Mouse (Mus musculus): ENCODE data around the gene Gm44805. TPM values are rescaled to one million over a fixed set of nuclear protein-coding genes. Genes with fewer than 3 reads are reported as not detected.

The Gm44805 gene
- polyA plus RNA-seq, 1 experiment from 2014 or later: not detected

DNA sequence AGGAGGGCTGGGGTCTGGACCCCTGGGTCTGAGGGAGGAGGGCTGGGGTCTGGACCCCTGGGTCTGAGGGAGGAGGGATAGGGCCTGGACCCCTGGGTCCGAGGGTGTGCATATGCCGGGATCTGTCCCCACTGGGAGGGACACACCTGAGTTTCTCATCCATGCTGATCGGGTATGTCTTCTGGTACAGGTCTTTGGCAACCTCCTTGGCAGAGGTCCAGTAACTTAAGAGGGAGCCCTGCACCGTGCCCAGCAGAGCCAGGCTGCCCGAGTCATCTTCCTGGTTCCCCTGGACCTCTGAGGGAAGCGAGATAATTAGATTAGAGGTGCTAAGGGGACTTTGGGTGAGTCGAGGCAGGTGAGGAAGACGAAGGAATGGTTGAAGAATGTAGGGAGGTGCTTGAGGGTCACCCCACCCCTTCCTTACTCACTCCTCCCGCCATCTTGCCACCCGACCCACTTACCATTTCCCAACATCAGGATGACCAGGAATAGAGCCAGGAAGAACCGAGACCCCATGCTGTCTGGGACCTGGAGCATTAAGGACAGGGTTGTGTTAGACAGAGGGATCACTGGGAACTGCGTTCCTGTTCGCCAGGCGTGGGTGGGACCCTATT, 8.0 kb downstream of the Gm44805 start:
- Histone ChIP-seq H3K4me1 (replicated peaks; ENCODE audit: control insufficient read depth, insufficient read depth, low read length) (peaks cover 5% of the 10 kb centered on the region), H3K4me2 (ENCODE audit: low read depth, low read length) (no peak overlapping the region), H3K36me3 (ENCODE audit: control insufficient read depth, insufficient read depth, low read length) (no peaks in the 10 kb centered on the region), H3K9me3 (ENCODE audit: control insufficient read depth, low read length) (no peaks in the 10 kb centered on the region), H3K9ac (ENCODE audit: low read length) (no peak overlapping the region), H3K27ac (ENCODE audit: low read length) (no peak overlapping the region), H3K4me3 (ENCODE audit: low read length) (no peak overlapping the region), H3K27me3 (ENCODE audit: control insufficient read depth, insufficient read depth, low read depth, low read length) (no peaks in the 10 kb centered on the region)
- no peak for ATAC-seq (ENCODE audit: low read depth)
- WGBS: 47% methylated on average over 14 of the region's 14 CpGs

DNA sequence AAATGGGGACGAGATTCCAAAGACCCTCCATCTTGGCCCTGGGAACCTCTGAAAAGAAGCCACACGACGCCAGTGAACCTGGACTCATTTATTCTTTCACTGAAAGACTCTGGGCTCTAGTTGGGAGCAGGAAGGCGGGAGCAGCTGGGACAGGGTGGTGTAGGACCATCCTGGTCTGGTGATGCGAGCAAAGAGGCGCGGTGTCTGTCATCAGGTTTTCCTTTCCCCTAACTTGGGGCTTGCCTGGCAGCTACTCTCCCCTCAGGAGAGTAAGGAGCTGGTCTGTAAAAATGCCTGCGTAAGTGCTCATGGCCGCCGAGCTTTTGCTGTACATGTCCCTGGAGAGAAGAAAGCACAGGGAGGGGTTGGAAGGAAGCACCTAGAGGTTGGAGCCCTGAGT, 9.7 kb downstream of the Gm44805 start:
- Histone ChIP-seq H3K27me3 (ENCODE audit: control insufficient read depth, insufficient read depth, low read depth, low read length) (no peaks in the 10 kb centered on the region), H3K36me3 (ENCODE audit: control insufficient read depth, insufficient read depth, low read length) (no peaks in the 10 kb centered on the region), H3K27ac (ENCODE audit: low read length) (no peak overlapping the region), H3K4me3 (ENCODE audit: low read length) (no peak overlapping the region), H3K4me2 (ENCODE audit: low read depth, low read length) (no peak overlapping the region), H3K9me3 (ENCODE audit: control insufficient read depth, low read length) (no peaks in the 10 kb centered on the region), H3K9ac (ENCODE audit: low read length) (no peak overlapping the region), H3K4me1 (replicated peaks; ENCODE audit: control insufficient read depth, insufficient read depth, low read length) (peaks cover 5% of the 10 kb centered on the region)
- no peak for ATAC-seq (ENCODE audit: low read depth)
- 64% methylated on average over 10 of the region's 10 CpGs for WGBS

DNA sequence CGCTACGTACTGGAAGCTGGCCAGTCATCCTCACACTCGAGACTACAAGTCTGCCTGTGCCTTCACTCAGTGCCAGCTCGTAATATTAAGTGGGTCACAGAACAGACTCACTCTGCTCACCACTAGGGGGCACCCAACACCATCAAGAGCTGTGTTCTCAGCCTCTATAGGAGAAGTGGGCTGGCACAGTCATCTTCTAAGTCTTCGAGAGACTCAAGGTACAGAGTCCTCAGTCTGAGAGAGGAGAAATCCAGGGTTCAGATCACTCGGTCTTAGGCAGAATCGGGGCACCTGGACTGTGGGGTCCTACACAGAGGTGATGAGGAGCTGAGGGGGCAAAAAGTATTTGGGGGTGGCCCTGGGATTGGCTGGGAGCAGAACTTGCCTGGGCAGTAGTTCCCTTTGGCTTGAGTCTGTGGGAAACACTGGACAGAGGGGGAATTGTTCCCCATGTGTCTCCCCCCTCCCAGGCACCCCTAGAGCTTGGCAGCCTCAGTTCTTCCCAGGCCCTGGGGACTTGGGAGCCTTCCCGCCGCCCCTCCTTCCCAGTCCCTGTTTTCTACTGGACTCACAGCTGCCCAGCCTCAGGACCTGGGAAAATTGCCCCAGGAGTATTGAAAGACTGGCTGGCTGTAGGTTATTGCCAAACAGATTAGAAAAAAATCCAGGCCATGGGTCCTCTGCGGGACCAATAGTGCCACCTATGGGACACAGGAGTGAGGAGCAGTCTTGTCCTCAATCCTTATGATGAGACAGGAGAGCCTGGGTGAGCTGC, 12.1 kb downstream of the Gm44805 start:
- H3K27me3 ChIP-seq (ENCODE audit: control insufficient read depth, insufficient read depth, low read depth, low read length): no peaks in the 10 kb centered on the region
- H3K36me3 ChIP-seq (ENCODE audit: control insufficient read depth, insufficient read depth, low read length): no peaks in the 10 kb centered on the region
- WGBS: 8% methylated on average over 10 of the region's 10 CpGs
- H3K4me1 ChIP-seq (replicated peaks; ENCODE audit: control insufficient read depth, insufficient read depth, low read length): peaks cover 11% of the 10 kb centered on the region
- H3K9me3 ChIP-seq (ENCODE audit: control insufficient read depth, low read length): no peaks in the 10 kb centered on the region
- ATAC-seq (ENCODE audit: low read depth): peak; percentile 79
- H3K4me2 ChIP-seq (ENCODE audit: low read depth, low read length): peak overlapping the region; percentile 46
- H3K27ac ChIP-seq (ENCODE audit: low read length): peak overlapping the region; percentile 79
- H3K4me3 ChIP-seq (ENCODE audit: low read length): peak overlapping the region; percentile 17; the same call in 1 of the 2 replicates
- H3K9ac ChIP-seq (ENCODE audit: low read length): peak overlapping the region; percentile 61

DNA sequence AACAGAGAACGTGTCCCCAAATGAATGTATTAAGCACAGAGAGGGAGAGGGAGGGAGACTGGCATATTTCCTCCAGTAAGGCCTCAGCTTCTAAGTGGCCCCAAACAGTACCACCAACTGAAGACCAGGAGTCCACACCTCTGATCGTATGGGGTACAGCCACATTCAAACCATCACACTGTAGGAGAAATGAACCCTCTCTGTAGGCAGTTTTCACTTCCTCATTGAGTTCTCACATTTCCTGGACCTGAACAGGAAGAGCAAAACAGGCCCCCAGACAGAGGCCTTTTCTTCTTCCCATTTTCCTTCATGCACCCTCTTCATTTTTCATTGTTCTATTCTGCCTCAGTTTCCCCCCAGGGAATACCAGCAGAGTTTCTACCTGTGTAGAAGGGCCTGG, 13.8 kb downstream of the Gm44805 start:
- H3K4me1 ChIP-seq (replicated peaks; ENCODE audit: control insufficient read depth, insufficient read depth, low read length): peaks cover 20% of the 10 kb centered on the region
- WGBS: 64% methylated on average over 2 of the region's 2 CpGs

DNA sequence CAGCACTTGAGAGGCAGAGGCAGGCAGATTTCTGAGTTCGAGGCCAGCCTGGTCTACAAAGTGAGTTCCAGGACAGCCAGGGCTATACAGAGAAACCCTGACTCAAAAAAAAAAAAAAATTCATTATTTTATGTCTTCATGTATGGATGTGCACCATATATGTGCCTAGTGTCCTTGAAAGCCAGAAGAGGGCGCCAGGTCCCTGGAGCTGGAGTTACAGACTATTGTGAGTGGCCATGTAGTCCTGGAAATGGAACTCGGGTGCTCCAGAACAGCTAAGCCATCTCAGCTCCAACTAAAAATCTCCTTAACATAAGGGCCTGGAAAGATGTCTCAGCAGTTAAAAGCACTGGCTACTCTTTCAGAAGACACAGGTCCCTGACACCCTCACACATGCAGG, 14.5 kb downstream of the Gm44805 start:
- Histone ChIP-seq H3K9ac (ENCODE audit: low read length) (no peak overlapping the region), H3K4me1 (replicated peaks; ENCODE audit: control insufficient read depth, insufficient read depth, low read length) (peaks cover 20% of the 10 kb centered on the region), H3K9me3 (ENCODE audit: control insufficient read depth, low read length) (no peaks in the 10 kb centered on the region), H3K36me3 (ENCODE audit: control insufficient read depth, insufficient read depth, low read length) (0 out of 2 replicates have a peak, but pooled peaks cover 3% of the 10 kb centered on the region), H3K27me3 (ENCODE audit: control insufficient read depth, insufficient read depth, low read depth, low read length) (no peaks in the 10 kb centered on the region), H3K4me2 (ENCODE audit: low read depth, low read length) (no peak overlapping the region), H3K4me3 (ENCODE audit: low read length) (no peak overlapping the region), H3K27ac (ENCODE audit: low read length) (no peak overlapping the region)
- no peak for ATAC-seq (ENCODE audit: low read depth)
- 69% methylated on average over 3 of the region's 3 CpGs for WGBS

More for the DNA sequence above, 13.8 kb downstream of the Gm44805 start:
- no peaks in the 10 kb centered on the region for H3K27me3 ChIP-seq (ENCODE audit: control insufficient read depth, insufficient read depth, low read depth, low read length)
- no peak for ATAC-seq (ENCODE audit: low read depth)
- no peak overlapping the region for H3K4me2 ChIP-seq (ENCODE audit: low read depth, low read length)
- H3K27ac ChIP-seq (ENCODE audit: low read length): no peak overlapping the region
- H3K9me3 ChIP-seq (ENCODE audit: control insufficient read depth, low read length): no peaks in the 10 kb centered on the region
- no peak overlapping the region for H3K4me3 ChIP-seq (ENCODE audit: low read length)
- no peaks in the 10 kb centered on the region for H3K36me3 ChIP-seq (ENCODE audit: control insufficient read depth, insufficient read depth, low read length)
- H3K9ac ChIP-seq (ENCODE audit: low read length): no peak overlapping the region

DNA sequence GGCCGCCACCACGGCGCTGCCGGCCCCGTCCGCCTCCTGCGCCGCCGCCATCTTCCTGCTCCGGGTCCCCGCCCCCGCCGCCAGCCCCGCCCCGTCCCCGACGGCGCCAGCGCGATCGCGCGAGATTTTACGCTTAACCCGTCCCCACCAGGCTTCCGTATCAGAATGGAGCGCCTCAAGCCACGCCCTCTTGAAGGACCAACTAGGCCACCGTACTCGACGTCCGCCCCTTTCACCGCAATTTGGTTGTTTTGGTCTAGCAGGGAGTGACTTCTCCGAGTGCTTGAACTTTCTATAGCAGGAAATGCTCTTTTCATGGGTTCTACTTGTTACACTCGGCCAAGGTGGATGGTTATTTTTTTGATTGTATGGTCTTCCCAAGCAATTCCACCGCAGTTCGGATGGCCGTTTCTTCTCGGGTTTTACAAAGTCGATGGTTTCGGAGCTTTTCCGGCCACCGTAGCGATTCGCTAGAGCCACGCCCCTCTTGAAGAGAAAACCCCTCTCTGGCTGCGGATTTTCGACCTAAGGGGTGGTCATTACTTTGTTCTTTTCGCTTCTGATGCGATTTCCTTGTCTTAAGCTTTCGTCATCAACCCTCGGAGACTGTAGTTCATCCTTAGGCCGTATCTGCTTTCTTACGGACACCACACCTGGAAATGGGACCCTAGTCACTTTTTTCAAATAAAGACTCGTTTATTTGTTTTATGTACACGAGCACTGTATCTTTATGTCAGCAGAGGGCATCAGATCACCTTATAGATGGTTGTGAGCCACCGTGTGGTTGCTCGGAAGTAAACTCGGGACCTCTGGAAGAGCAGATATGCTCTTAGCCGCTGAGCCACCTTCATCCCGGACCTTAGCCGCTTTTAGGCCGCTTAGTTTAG, 16.0 kb downstream of the Gm44805 start, which contains the start of gene Clptm1:
Clptm1 (minus strand) TSS at position 79 of the 887 bp plus-strand sequence.
- peak within 1 kb of the TSS; percentile 99 for H3K9ac ChIP-seq (ENCODE audit: low read length)
- peak within 1 kb of the TSS; percentile 98 for H3K27ac ChIP-seq (ENCODE audit: low read length)
- no peaks in the 10 kb centered on the region for H3K9me3 ChIP-seq (ENCODE audit: control insufficient read depth, low read length)
- H3K4me1 ChIP-seq (replicated peaks; ENCODE audit: control insufficient read depth, insufficient read depth, low read length): peaks cover 20% of the 10 kb centered on the region
- peaks cover 4% of the 10 kb centered on the region; the same call in 1 of the 2 replicates for H3K36me3 ChIP-seq (ENCODE audit: control insufficient read depth, insufficient read depth, low read length)
- no peaks in the 10 kb centered on the region for H3K27me3 ChIP-seq (ENCODE audit: control insufficient read depth, insufficient read depth, low read depth, low read length)
- peak within 1 kb of the TSS; percentile 94 for H3K4me2 ChIP-seq (ENCODE audit: low read depth, low read length)
- ATAC-seq (ENCODE audit: low read depth): peak; percentile 91
- under 1% methylated on average over 61 of the region's 63 CpGs for WGBS
- H3K4me3 ChIP-seq (ENCODE audit: low read length): peak within 1 kb of the TSS; percentile 99

DNA sequence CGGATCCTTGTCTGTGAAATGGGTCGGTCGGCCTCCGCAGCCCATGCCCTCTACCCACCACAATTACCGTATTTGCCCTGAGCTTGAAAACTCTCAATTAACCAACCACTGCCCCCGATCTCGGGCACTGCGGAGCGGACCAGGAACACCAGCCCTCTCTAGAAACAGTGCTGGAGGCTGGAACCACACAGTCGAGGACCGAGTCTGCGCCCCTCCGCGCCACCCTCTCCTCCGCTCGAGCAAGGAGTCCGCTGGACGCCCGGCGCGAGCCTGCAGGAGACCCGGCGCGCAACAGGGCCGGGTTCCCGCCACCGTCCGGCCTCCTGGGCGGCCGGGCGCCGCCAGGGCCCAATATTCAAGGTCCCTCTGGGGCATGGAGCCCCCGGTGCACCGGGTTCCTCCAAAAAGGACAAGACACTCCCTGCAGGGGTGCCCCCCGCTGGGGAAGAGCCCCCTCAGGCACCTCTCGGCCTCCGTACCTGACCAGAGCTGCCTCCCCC, 16.7 kb downstream of the Gm44805 start:
- H3K4me1 ChIP-seq (replicated peaks; ENCODE audit: control insufficient read depth, insufficient read depth, low read length): peaks cover 20% of the 10 kb centered on the region
- H3K4me3 ChIP-seq (ENCODE audit: low read length): peak overlapping the region; percentile 99
- no peaks in the 10 kb centered on the region for H3K9me3 ChIP-seq (ENCODE audit: control insufficient read depth, low read length)
- peak overlapping the region; percentile 94 for H3K4me2 ChIP-seq (ENCODE audit: low read depth, low read length)
- no peak for ATAC-seq (ENCODE audit: low read depth)
- H3K36me3 ChIP-seq (ENCODE audit: control insufficient read depth, insufficient read depth, low read length): peaks cover 4% of the 10 kb centered on the region; the same call in 1 of the 2 replicates
- 0% methylated on average over 32 of the region's 37 CpGs for WGBS
- peak overlapping the region; percentile 48 for H3K27ac ChIP-seq (ENCODE audit: low read length)
- no peaks in the 10 kb centered on the region for H3K27me3 ChIP-seq (ENCODE audit: control insufficient read depth, insufficient read depth, low read depth, low read length)
- peak overlapping the region; percentile 99 for H3K9ac ChIP-seq (ENCODE audit: low read length)

DNA sequence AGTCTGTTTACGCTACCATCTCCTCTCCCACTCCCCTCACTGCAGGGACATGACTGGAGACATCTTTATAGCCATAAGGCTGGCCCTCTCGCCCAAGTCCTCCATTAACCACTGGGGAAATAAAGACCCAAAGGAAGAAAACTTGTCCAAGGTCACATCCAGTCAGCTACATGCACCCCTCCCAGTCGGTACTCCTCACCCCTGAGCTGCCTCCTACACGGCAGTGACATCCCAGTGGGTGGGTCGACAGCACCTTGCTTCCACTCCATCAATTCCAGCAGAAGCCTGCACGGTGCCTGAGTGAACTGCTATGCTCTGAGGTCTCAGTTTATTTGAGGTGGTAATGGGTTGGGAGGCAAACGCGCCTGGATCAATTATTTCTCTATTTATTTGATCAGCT, 17.3 kb downstream of the Gm44805 start:
- 6% methylated on average over 8 of the region's 8 CpGs for WGBS

More for the DNA sequence above, 17.3 kb downstream of the Gm44805 start:
- Histone ChIP-seq H3K4me2 (ENCODE audit: low read depth, low read length) (peak overlapping the region; percentile 94), H3K27me3 (ENCODE audit: control insufficient read depth, insufficient read depth, low read depth, low read length) (no peaks in the 10 kb centered on the region), H3K27ac (ENCODE audit: low read length) (no peak overlapping the region), H3K9me3 (ENCODE audit: control insufficient read depth, low read length) (no peaks in the 10 kb centered on the region), H3K9ac (ENCODE audit: low read length) (peak overlapping the region; percentile 99), H3K36me3 (ENCODE audit: control insufficient read depth, insufficient read depth, low read length) (peaks cover 4% of the 10 kb centered on the region; the same call in 1 of the 2 replicates), H3K4me3 (ENCODE audit: low read length) (peak overlapping the region; percentile 99), H3K4me1 (replicated peaks; ENCODE audit: control insufficient read depth, insufficient read depth, low read length) (peaks cover 15% of the 10 kb centered on the region)
- ATAC-seq (ENCODE audit: low read depth): no peak
